Mouse (Mus musculus): ENCODE measurements around the gene Hoxd13. TPM values are rescaled to one million over a fixed set of nuclear protein-coding genes. Genes with fewer than 3 reads are reported as not detected.

Gene Hoxd13
- polyA plus RNA-seq, 1 experiment from 2014 or later = 0.95 TPM

GRCm38 (mm10) chr2:74720955-74721491 lies 52.9 kb downstream of the Hoxd13 start:
- no peak for ATAC-seq (replicated peaks; ENCODE audit: low FRiP score)
- Histone ChIP-seq H3K4me3 (replicated peaks) (0 out of 2 replicates have a peak overlapping the region, but pooled peaks have one; percentile 1), H3K27ac (peak overlapping the region; percentile 85), H3K27me3 (no peaks in the 10 kb centered on the region), H3K9me3 (replicated peaks) (no peaks in the 10 kb centered on the region), H3K9ac (peak overlapping the region; percentile 2; the same call in 1 of the 2 replicates), H3K4me1 (peaks cover 89% of the 10 kb centered on the region), H3K36me3 (peaks cover 8% of the 10 kb centered on the region; the same call in 1 of the 2 replicates), H3K4me2 (peak overlapping the region; percentile 65)
- 18% methylated on average over 5 of the region's 5 CpGs for WGBS

Small RNAs within 50 kb of the gene (microRNA-seq; reads per million reads assigned to microRNA genes)
- gene Gm44463 = not detected

Other genes with a start within 250 kb of the Hoxd13 start
- 21.6 and 22.6 TPM in 2 replicates for gene Lnpk, start 88.9 kb upstream of the Hoxd13 start, polyA plus RNA-seq (2015; fragmentation: Nextera tagmentation; extraction: Ambion mirVana)
- gene Evx2, start 8.8 kb upstream of the Hoxd13 start, polyA plus RNA-seq (2015; fragmentation: Nextera tagmentation; extraction: Ambion mirVana) = not detected in 2 replicates
- 5.4 and 6.4 TPM in 2 replicates for gene Hoxd12, start 6.7 kb downstream of the Hoxd13 start, polyA plus RNA-seq (2015; fragmentation: Nextera tagmentation; extraction: Ambion mirVana)
- 25.1 and 26.3 TPM in 2 replicates for gene Hoxd11, start 11.2 kb downstream of the Hoxd13 start, polyA plus RNA-seq (2015; fragmentation: Nextera tagmentation; extraction: Ambion mirVana)
- 33.6 and 36.6 TPM in 2 replicates for gene Hoxd10, start 23.6 kb downstream of the Hoxd13 start, polyA plus RNA-seq (2015; fragmentation: Nextera tagmentation; extraction: Ambion mirVana)
- gene Hoxd9, start 29.4 kb downstream of the Hoxd13 start, polyA plus RNA-seq (2015; fragmentation: Nextera tagmentation; extraction: Ambion mirVana) = 38.1 and 40.7 TPM in 2 replicates
- gene Hoxd8, start 36.3 kb downstream of the Hoxd13 start, polyA plus RNA-seq (2015; fragmentation: Nextera tagmentation; extraction: Ambion mirVana) = 36.4 and 40.8 TPM in 2 replicates
- 15.2 and 15.9 TPM in 2 replicates for gene Hoxd3, start 43.6 kb downstream of the Hoxd13 start, polyA plus RNA-seq (2015; fragmentation: Nextera tagmentation; extraction: Ambion mirVana)
- 5.6 and 5.8 TPM in 2 replicates for gene Hoxd4, start 43.6 kb downstream of the Hoxd13 start, polyA plus RNA-seq (2015; fragmentation: Nextera tagmentation; extraction: Ambion mirVana)
- 1.7 and 2.3 TPM in 2 replicates for gene Gm28230, start 58.4 kb downstream of the Hoxd13 start, polyA plus RNA-seq (2015; fragmentation: Nextera tagmentation; extraction: Ambion mirVana)
- gene Hoxd1, start 94.7 kb downstream of the Hoxd13 start, polyA plus RNA-seq (2015; fragmentation: Nextera tagmentation; extraction: Ambion mirVana) = 1.2 and 1.5 TPM in 2 replicates
- gene Mtx2, start 157.5 kb downstream of the Hoxd13 start, polyA plus RNA-seq (2015; fragmentation: Nextera tagmentation; extraction: Ambion mirVana) = 137 and 151 TPM in 2 replicates

Data from kidney, embryonic 15.5 days (tissue).